In genomic region chr15:49154026-49154425, GRCm38 (mm10) we compare ENCODE assay signal across 17 mouse cellular contexts.
"Had no signal": no experiment of that assay in that cellular context is flagged by ENCODE, and none has a peak within 500 bp of the region (broad histone marks: within the 10 kb centered on the region; RNA-seq: fewer than 3 reads in every experiment).

No protein-coding gene starts in this region.

- DNase-seq: retina, postnatal 1 day; right cerebral cortex, adult 18-20 months; right cerebral cortex, postnatal 14 days; right cerebral cortex, postnatal 25 days; right cerebral cortex, postnatal 4 days; spleen, adult 18-20 months; thymus, adult 18-20 months; thymus, adult 2 months; thymus, postnatal 14 days; thymus, postnatal 25 days; thymus, postnatal 36 days; thymus, postnatal 4 days had no signal

- H3K36me3 ChIP-seq: neural tube, embryonic 12.5 days; neural tube, embryonic 13.5 days; neural tube, embryonic 15.5 days; stomach, embryonic 15.5 days had no signal

- H3K27me3 ChIP-seq: neural tube, embryonic 12.5 days; neural tube, embryonic 13.5 days; neural tube, embryonic 15.5 days; stomach, embryonic 15.5 days had no signal

- H3K4me1 ChIP-seq: neural tube, embryonic 12.5 days; neural tube, embryonic 13.5 days; neural tube, embryonic 15.5 days; stomach, embryonic 15.5 days had no signal

- H3K9ac ChIP-seq: neural tube, embryonic 12.5 days; neural tube, embryonic 13.5 days; neural tube, embryonic 15.5 days; stomach, embryonic 15.5 days had no signal

- H3K27ac ChIP-seq: neural tube, embryonic 12.5 days; neural tube, embryonic 13.5 days; neural tube, embryonic 15.5 days; stomach, embryonic 15.5 days; stomach, postnatal 0 days had no signal

- H3K4me2 ChIP-seq: neural tube, embryonic 12.5 days; neural tube, embryonic 13.5 days; neural tube, embryonic 15.5 days; stomach, embryonic 15.5 days had no signal

- H3K9me3 ChIP-seq: neural tube, embryonic 12.5 days; neural tube, embryonic 13.5 days; neural tube, embryonic 15.5 days; stomach, embryonic 15.5 days had no signal

- H3K4me3 ChIP-seq: neural tube, embryonic 12.5 days; neural tube, embryonic 13.5 days; neural tube, embryonic 15.5 days; stomach, embryonic 15.5 days had no signal
